Mouse (Mus musculus) neural tube, embryonic 11.5 days (tissue): ENCODE data around the gene Cacna1a. TPM values are rescaled to one million over a fixed set of nuclear protein-coding genes. Genes with fewer than 3 reads are reported as not detected.

Source experiments
- ATAC-seq: fragments of 200-750 bp; cut with Nextera tagmentation; 2 replicates; pipeline ENCODE4 v1.8.0; 2017; ENCODE audit warnings: moderate number of reproducible peaks, mild to moderate bottlenecking, moderate TSS enrichment, moderate library complexity; ENCODE audit not compliant: insufficient read depth, low FRiP score, low TSS enrichment
- DNase-seq: peaks from one replicate; pipeline ENCODE4 v3.0.0-alpha.2; 2015; ENCODE audit warnings: low spot score
- H3K27ac ChIP-seq: fragments of 300-500 bp; sonication (generic); 2 replicates; pipeline ENCODE4 v1.5.1; 2014; ENCODE audit warnings: low read depth, mild to moderate bottlenecking, low read length
- H3K27me3 ChIP-seq: fragments of 300-500 bp; sonication (generic); 2 replicates; pipeline ENCODE4 v1.6.1; 2014; ENCODE audit warnings: mild to moderate bottlenecking, low read length, mixed read lengths; ENCODE audit not compliant: control insufficient read depth, insufficient read depth
- H3K36me3 ChIP-seq: fragments of 300-500 bp; sonication (generic); 2 replicates; pipeline ENCODE4 v1.6.1; 2014; ENCODE audit warnings: mild to moderate bottlenecking, low read length, moderate library complexity, mixed read lengths; ENCODE audit not compliant: control insufficient read depth, insufficient read depth
- H3K4me1 ChIP-seq: fragments of 300-500 bp; sonication (generic); 2 replicates; pipeline ENCODE4 v1.6.1; 2014; ENCODE audit warnings: low read length, mixed read lengths; ENCODE audit not compliant: control insufficient read depth, insufficient read depth
- H3K4me2 ChIP-seq: fragments of 300-500 bp; sonication (generic); 2 replicates; pipeline ENCODE4 v1.6.1; 2014; ENCODE audit warnings: low read depth, mild to moderate bottlenecking, moderate library complexity
- H3K4me3 ChIP-seq: fragments of 300-500 bp; sonication (generic); 2 replicates; pipeline ENCODE4 v1.5.1; 2014; ENCODE audit warnings: low read depth, low read length
- H3K9ac ChIP-seq: fragments of 300-500 bp; sonication (generic); 2 replicates; pipeline ENCODE4 v1.6.1; 2014; ENCODE audit warnings: mild to moderate bottlenecking, low read length
- H3K9me3 ChIP-seq: fragments of 300-500 bp; sonication (generic); 2 replicates; pipeline ENCODE4 v1.6.1; 2016; ENCODE audit warnings: low read length; ENCODE audit not compliant: control insufficient read depth
- WGBS: fragments of 180-500 bp; shearing (Covaris S2); extraction: QIAGEN DNeasy Blood & Tissue Kit; methylation state at CpG from one replicate; pipeline ENCODE4 v1.1.7; 2014; 5-methylcytosine and 5-hydroxymethylcytosine counted together
- polyA plus RNA-seq: library from polyadenylated mRNA; unstranded; fragments of >200 nt; fragmentation: Nextera tagmentation; extraction: Ambion mirVana; gene quantifications from 2 replicates; pipeline ENCODE4 v1.2.1, GENCODE M21; 2014

The Cacna1a gene
- polyA plus RNA-seq, 1 experiment from 2014 or later = 6.9 TPM

DNA sequence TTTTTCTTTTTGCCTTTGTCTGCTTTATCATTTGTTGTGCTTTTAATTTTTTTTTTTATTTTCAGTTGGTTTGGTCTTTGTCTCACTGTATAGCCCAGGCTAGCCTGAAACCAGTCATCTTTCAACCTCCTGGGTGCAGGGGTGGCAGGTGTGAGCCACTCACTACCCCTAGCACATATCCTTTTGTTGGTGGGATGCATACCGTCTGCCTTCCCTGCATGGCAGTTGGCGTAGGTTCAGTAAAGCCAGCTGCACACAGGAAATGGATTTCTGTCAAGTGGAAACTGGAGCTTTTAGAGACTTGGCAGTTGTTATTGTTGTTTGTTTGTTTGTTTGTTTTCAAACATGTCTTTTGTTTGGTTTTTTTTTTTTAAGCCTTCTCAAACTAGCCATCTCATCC is 132.8 kb downstream of the Cacna1a start:
- 89% methylated on average over 2 of the region's 2 CpGs for WGBS
- H3K27me3 ChIP-seq = no peaks in the 10 kb centered on the region
- H3K27ac ChIP-seq = no peak overlapping the region
- ATAC-seq (no peak), DNase-seq (no peak)
- no peaks in the 10 kb centered on the region for H3K4me1 ChIP-seq
- H3K9ac ChIP-seq = no peak overlapping the region
- no peaks in the 10 kb centered on the region for H3K36me3 ChIP-seq
- H3K4me3 ChIP-seq = no peak overlapping the region
- H3K4me2 ChIP-seq = no peak overlapping the region
- H3K9me3 ChIP-seq = no peaks in the 10 kb centered on the region

DNA sequence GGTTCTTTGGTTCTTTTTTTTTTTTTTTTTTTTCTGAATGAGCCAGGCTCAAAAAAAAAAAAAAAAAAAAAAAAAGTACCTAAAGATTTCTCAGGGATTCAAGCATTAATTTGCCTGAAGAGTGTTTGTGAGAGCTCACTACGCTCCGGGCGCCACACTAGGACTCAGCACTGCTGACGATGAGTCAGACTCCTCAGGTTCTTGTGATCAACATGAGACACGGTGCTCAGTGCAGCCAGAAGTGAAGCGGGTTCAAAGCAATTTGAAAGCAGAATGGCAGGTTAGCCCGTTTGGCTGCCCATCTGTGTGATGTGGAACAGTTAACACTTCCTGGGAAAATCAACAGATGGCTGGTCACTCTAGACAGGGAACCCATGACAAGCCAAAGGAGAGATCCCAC is 139.8 kb downstream of the Cacna1a start:
- H3K36me3 ChIP-seq = no peaks in the 10 kb centered on the region
- 78% methylated on average over 7 of the region's 7 CpGs for WGBS
- H3K4me3 ChIP-seq = no peak overlapping the region

DNA sequence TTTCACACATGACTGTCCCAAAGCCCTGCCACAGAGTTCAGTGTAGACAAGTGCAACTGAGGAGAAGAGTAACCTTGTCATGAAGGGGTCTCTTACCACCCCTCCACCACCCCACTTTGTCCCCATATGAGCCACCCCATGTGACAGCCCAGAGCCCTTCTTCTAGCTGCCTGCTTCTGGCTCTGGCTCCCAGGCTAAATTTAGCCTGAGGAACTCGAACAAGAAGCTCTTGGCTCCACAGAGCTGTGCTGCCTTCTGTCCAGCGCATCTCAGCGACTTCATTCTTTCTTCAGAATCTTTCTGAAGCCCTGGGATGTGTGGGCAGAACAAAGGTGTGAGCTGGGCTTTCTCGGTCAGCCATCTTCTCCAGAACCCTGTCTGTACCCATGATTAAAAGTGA is 141.3 kb downstream of the Cacna1a start:
- H3K36me3 ChIP-seq = no peaks in the 10 kb centered on the region
- H3K27me3 ChIP-seq = no peaks in the 10 kb centered on the region
- no peak overlapping the region for H3K9ac ChIP-seq
- ATAC-seq = no peak
- WGBS = 80% methylated on average over 4 of the region's 4 CpGs
- H3K4me2 ChIP-seq = no peak overlapping the region
- no peak overlapping the region for H3K4me3 ChIP-seq
- no peaks in the 10 kb centered on the region for H3K9me3 ChIP-seq
- DNase-seq = no peak
- H3K4me1 ChIP-seq = no peaks in the 10 kb centered on the region
- H3K27ac ChIP-seq = no peak overlapping the region

More for the DNA sequence above, 139.8 kb downstream of the Cacna1a start:
- Histone ChIP-seq H3K27me3 (no peaks in the 10 kb centered on the region), H3K9me3 (no peaks in the 10 kb centered on the region), H3K27ac (no peak overlapping the region), H3K9ac (no peak overlapping the region), H3K4me2 (no peak overlapping the region), H3K4me1 (no peaks in the 10 kb centered on the region)
- DNase-seq (no peak), ATAC-seq (no peak)

DNA sequence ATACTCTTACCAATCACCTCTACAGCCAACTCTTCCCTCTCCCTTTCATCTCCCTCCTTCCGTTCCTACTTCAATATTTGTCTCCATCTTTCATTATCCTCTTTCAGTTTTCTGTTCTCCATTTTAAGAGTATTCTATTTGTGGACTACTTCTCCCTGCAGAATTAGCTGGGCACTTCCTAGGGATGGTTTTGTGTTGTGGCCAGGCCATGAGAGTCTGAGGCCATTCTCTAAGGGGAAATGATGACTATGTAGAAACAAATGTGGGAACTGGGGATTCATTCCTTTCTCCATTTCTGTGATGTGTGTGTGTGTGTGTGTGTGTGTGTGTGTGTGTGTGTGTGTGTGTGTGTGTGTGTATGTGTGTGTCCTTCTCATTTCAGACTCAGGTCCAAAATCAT is 144.5 kb downstream of the Cacna1a start:
- no peaks in the 10 kb centered on the region for H3K27me3 ChIP-seq
- DNase-seq (no peak), ATAC-seq (no peak)
- no peaks in the 10 kb centered on the region for H3K4me1 ChIP-seq
- 97% methylated on average over 1 of the region's 1 CpGs for WGBS
- no peak overlapping the region for H3K27ac ChIP-seq
- no peaks in the 10 kb centered on the region for H3K9me3 ChIP-seq
- no peaks in the 10 kb centered on the region for H3K36me3 ChIP-seq
- no peak overlapping the region for H3K4me2 ChIP-seq
- H3K4me3 ChIP-seq = no peak overlapping the region
- no peak overlapping the region for H3K9ac ChIP-seq

DNA sequence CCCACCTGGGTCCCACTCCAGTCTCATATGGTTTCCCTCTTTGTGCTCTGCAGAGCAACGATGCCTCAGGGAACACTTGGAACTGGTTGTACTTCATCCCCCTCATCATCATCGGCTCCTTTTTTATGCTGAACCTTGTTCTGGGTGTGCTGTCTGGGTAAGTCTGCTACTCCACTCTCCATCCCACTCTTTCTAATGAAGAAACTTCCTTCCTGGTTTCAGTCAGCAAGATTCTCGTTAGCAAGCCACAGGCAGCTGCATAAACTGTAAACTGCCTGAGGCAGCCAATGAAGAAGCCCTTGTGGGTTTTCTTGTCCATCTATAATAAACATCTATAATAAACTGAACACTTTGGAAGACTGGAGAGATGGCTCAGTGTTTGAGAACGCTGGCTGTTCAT is 145.1 kb downstream of the Cacna1a start:
- DNase-seq (no peak), ATAC-seq (no peak)
- no peak overlapping the region for H3K27ac ChIP-seq
- WGBS = 83% methylated on average over 4 of the region's 4 CpGs
- no peak overlapping the region for H3K9ac ChIP-seq
- no peaks in the 10 kb centered on the region for H3K36me3 ChIP-seq
- H3K4me3 ChIP-seq = no peak overlapping the region
- H3K4me1 ChIP-seq = no peaks in the 10 kb centered on the region
- H3K27me3 ChIP-seq = no peaks in the 10 kb centered on the region
- H3K4me2 ChIP-seq = no peak overlapping the region
- no peaks in the 10 kb centered on the region for H3K9me3 ChIP-seq

DNA sequence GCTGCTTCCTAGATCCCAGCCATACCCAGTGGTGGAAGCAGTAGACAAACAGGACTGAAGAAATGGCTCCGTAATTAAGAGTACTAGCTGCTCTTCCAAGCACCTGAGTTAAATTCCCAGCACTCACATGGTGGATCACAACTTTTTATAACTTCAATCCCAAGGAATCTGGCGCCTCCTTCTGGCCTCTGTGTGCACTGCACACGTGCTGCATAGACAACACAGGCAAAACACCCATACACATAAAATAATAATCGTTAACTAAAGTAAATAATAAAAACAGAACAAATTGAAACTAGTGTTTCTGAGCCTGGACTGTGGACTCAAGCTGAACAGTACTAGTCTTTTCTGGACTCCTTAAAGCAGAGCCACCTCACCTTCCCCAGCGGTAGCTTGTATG is 148.7 kb downstream of the Cacna1a start:
- no peak overlapping the region for H3K4me3 ChIP-seq
- 83% methylated on average over 5 of the region's 5 CpGs for WGBS
- H3K36me3 ChIP-seq = no peaks in the 10 kb centered on the region
- no peaks in the 10 kb centered on the region for H3K9me3 ChIP-seq
- ATAC-seq (no peak), DNase-seq (no peak)
- no peaks in the 10 kb centered on the region for H3K4me1 ChIP-seq
- H3K4me2 ChIP-seq = no peak overlapping the region
- H3K27ac ChIP-seq = no peak overlapping the region
- no peaks in the 10 kb centered on the region for H3K27me3 ChIP-seq
- no peak overlapping the region for H3K9ac ChIP-seq

DNA sequence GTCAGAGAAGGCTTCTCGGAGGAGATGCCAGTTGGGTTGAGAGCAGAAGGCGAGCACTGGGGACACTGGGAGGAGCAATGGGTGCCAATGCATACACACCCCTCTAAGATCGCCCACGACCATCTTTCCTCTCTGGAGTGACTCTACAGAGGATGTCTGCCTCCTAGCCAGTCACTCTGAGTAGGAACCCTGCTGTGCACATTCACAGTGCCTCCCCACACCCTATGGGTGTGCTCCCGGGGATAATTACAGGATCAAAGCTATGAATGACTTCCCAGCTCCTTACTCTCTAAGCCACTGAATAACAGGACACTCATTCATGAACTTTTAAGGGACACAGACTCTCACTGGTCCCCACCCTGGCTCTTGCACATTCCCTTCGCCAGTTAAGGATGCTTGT is 151.1 kb downstream of the Cacna1a start:
- Histone ChIP-seq H3K36me3 (no peaks in the 10 kb centered on the region), H3K27ac (no peak overlapping the region)
- WGBS = 58% methylated on average over 6 of the region's 6 CpGs

DNA sequence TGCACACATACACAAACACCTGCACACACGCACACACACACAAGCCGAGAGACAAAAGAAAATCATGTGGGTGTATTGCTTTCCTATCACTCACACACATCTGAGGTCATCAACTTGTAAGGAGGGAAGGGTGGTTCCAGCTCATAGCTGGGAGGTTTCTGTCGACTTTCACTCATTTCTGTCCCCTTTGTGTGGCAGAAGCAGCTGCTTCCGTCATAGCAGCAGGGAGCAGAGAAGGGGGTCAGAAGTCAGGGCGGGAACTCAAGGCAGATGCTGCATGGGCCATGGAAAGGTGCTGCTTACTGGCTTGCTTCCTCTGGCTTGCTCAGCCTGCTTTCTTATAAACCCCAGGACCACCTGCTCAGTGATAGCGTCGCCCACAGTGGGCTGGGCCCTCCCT is 154.2 kb downstream of the Cacna1a start:
- DNase-seq (no peak), ATAC-seq (no peak)
- Histone ChIP-seq H3K27me3 (no peaks in the 10 kb centered on the region), H3K9me3 (no peaks in the 10 kb centered on the region), H3K4me1 (no peaks in the 10 kb centered on the region), H3K9ac (no peak overlapping the region), H3K4me3 (no peak overlapping the region), H3K36me3 (no peaks in the 10 kb centered on the region), H3K27ac (no peak overlapping the region), H3K4me2 (no peak overlapping the region)
- WGBS = 69% methylated on average over 7 of the region's 7 CpGs

More for the DNA sequence above, 151.1 kb downstream of the Cacna1a start:
- Histone ChIP-seq H3K9me3 (no peaks in the 10 kb centered on the region), H3K4me3 (no peak overlapping the region), H3K4me1 (no peaks in the 10 kb centered on the region), H3K9ac (no peak overlapping the region), H3K27me3 (no peaks in the 10 kb centered on the region), H3K4me2 (no peak overlapping the region)
- no peak for DNase-seq
- ATAC-seq = no peak

DNA sequence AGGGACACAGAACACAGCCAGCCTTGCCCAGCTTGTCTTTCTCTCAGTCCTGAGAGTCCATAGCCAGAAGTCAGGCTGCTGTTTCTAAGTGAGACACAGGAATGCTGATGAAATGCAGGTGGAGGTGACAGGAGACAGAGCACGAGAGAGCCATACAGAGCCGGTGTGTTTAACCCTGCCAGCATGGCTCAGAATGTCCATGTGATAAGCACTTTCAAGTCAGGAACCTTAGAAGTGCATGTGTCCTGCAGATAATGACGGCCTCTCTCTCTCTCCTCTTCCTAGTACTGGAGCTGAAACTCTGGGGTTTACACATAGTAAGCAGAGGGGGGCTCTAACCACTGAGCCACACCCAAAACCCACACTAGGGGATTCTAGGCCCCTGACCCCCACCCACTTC is 157.3 kb downstream of the Cacna1a start:
- Histone ChIP-seq H3K36me3 (no peaks in the 10 kb centered on the region), H3K9me3 (no peaks in the 10 kb centered on the region), H3K4me2 (no peak overlapping the region), H3K27ac (no peak overlapping the region), H3K9ac (no peak overlapping the region), H3K4me3 (no peak overlapping the region), H3K4me1 (no peaks in the 10 kb centered on the region), H3K27me3 (no peaks in the 10 kb centered on the region)
- ATAC-seq = no peak
- 92% methylated on average over 3 of the region's 3 CpGs for WGBS
- DNase-seq = no peak
